Mouse (Mus musculus) forebrain, embryonic 14.5 days (tissue): ENCODE data around the gene Gimap8. TPM values are rescaled to one million over a fixed set of nuclear protein-coding genes. Genes with fewer than 3 reads are reported as not detected.
A peak's percentile ranks its signal among the peaks of the same experiment; 100 is the strongest.
"Not testable (repeated sequence)": the region's sequence is repeated elsewhere in the genome, so short reads cannot be mapped to it uniquely, and the experiment has no call there.

Experiments
- ATAC-seq: fragments of 200-750 bp; cut with Nextera tagmentation; 2 replicates; pipeline ENCODE4 v1.8.0; 2017; ENCODE audit warnings: mild to moderate bottlenecking, moderate library complexity
- DNase-seq: peaks from one replicate; pipeline ENCODE4 v3.0.0-alpha.2; 2015; ENCODE audit warnings: low spot score
- H3K27ac ChIP-seq: fragments of 300-500 bp; sonication (generic); 2 replicates; pipeline ENCODE4 v1.5.1; 2014; ENCODE audit warnings: low read depth, mild to moderate bottlenecking, control low read depth, low read length, moderate library complexity
- H3K27me3 ChIP-seq: fragments of 300-500 bp; sonication (generic); replicated peaks from 2 replicates; pipeline ENCODE4 v1.6.1; 2014; ENCODE audit warnings: low read length, control low read depth, mixed read lengths; ENCODE audit not compliant: control insufficient read depth, insufficient read depth
- H3K36me3 ChIP-seq: fragments of 300-500 bp; sonication (generic); 2 replicates; pipeline ENCODE4 v1.6.1; 2014; ENCODE audit warnings: low read length, control low read depth; ENCODE audit not compliant: control insufficient read depth, insufficient read depth
- H3K4me1 ChIP-seq: fragments of 300-500 bp; sonication (generic); 2 replicates; pipeline ENCODE4 v1.6.1; 2014; ENCODE audit warnings: antibody characterized with exemption, low read length, control low read depth; ENCODE audit not compliant: control insufficient read depth, insufficient read depth
- H3K4me2 ChIP-seq: fragments of 300-500 bp; sonication (generic); 2 replicates; pipeline ENCODE4 v1.6.1; 2014; ENCODE audit warnings: mild to moderate bottlenecking, control low read depth, low read length
- H3K4me3 ChIP-seq: fragments of 300-500 bp; sonication (generic); 2 replicates; pipeline ENCODE4 v1.5.1; 2014; ENCODE audit warnings: low read depth, low read length, control low read depth
- H3K9ac ChIP-seq: fragments of 300-500 bp; sonication (generic); 2 replicates; pipeline ENCODE4 v1.6.1; 2014; ENCODE audit warnings: mild to moderate bottlenecking, low read length, control low read depth, moderate library complexity
- H3K9me3 ChIP-seq: fragments of 300-500 bp; sonication (generic); replicated peaks from 2 replicates; pipeline ENCODE4 v1.6.1; 2016; ENCODE audit warnings: low read length, control low read depth, mixed read lengths; ENCODE audit not compliant: control insufficient read depth
- WGBS: fragments of 180-500 bp; shearing (Covaris S2); extraction: QIAGEN DNeasy Blood & Tissue Kit; methylation state at CpG from one replicate; pipeline ENCODE4 v1.1.7; 2014; 5-methylcytosine and 5-hydroxymethylcytosine counted together
- polyA plus RNA-seq: library from polyadenylated mRNA; unstranded; fragments of >200 nt; fragmentation: Nextera tagmentation; extraction: Ambion mirVana; gene quantifications from 2 replicates; pipeline ENCODE4 v1.2.1, GENCODE M21; 2014

The Gimap8 gene
- polyA plus RNA-seq, 1 experiment from 2014 or later, result 0.17 TPM

GRCm38 (mm10) chr6:48614756-48615155 is 32.3 kb upstream of the Gimap8 start:
- ATAC-seq (no peak), DNase-seq (no peak)
- Histone ChIP-seq H3K4me3 (no peak overlapping the region), H3K4me2 (no peak overlapping the region), H3K27ac (no peak overlapping the region), H3K4me1 (no peaks in the 10 kb centered on the region), H3K27me3 (no peaks in the 10 kb centered on the region), H3K9ac (no peak overlapping the region), H3K9me3 (no peaks in the 10 kb centered on the region), H3K36me3 (peaks cover 28% of the 10 kb centered on the region)
- WGBS, result 94% methylated on average over 5 of the region's 5 CpGs

- WGBS, result 95% methylated on average over 30 of the region's 30 CpGs
Observed at GRCm38 (mm10) chr6:48620031-48620430, 27.0 kb upstream of the Gimap8 start.

GRCm38 (mm10) chr6:48622186-48622843 is 24.7 kb upstream of the Gimap8 start:
- H3K4me3 ChIP-seq, H3K9ac ChIP-seq, H3K27me3 ChIP-seq, H3K4me1 ChIP-seq, H3K9me3 ChIP-seq, ATAC-seq, DNase-seq, H3K27ac ChIP-seq, H3K4me2 ChIP-seq: not testable (repeated sequence)
- WGBS, result 84% methylated on average over 8 of the region's 8 CpGs
- peaks cover 30% of the 10 kb centered on the region for H3K36me3 ChIP-seq

More at GRCm38 (mm10) chr6:48620031-48620430, 27.0 kb upstream of the Gimap8 start:
- Histone ChIP-seq H3K27me3 (no peaks in the 10 kb centered on the region), H3K36me3 (peaks cover 34% of the 10 kb centered on the region), H3K27ac (no peak overlapping the region), H3K4me1 (no peaks in the 10 kb centered on the region), H3K4me3 (no peak overlapping the region), H3K9me3 (no peaks in the 10 kb centered on the region), H3K4me2 (no peak overlapping the region), H3K9ac (no peak overlapping the region)
- no peak for ATAC-seq
- no peak for DNase-seq

- Histone ChIP-seq H3K9me3 (no peaks in the 10 kb centered on the region), H3K9ac (no peak overlapping the region), H3K4me3 (no peak overlapping the region), H3K4me1 (peaks cover 5% of the 10 kb centered on the region; the same call in 1 of the 2 replicates), H3K27me3 (peaks cover 10% of the 10 kb centered on the region), H3K27ac (no peak overlapping the region), H3K4me2 (no peak overlapping the region), H3K36me3 (peaks cover 30% of the 10 kb centered on the region)
- DNase-seq (no peak), ATAC-seq (no peak)
- 18% methylated on average over 1 of the region's 1 CpGs for WGBS
Observed at GRCm38 (mm10) chr6:48623460-48623859, 23.6 kb upstream of the Gimap8 start.

- H3K27ac ChIP-seq, result no peak within 1 kb of the TSS
- peaks cover 6% of the 10 kb centered on the region; the same call in 1 of the 2 replicates for H3K36me3 ChIP-seq
- H3K4me2 ChIP-seq, result peak within 1 kb of the TSS; percentile 73
- H3K4me1 ChIP-seq, result peaks cover 5% of the 10 kb centered on the region; the same call in 1 of the 2 replicates
- H3K9ac ChIP-seq, result peak within 1 kb of the TSS; percentile 55
- ATAC-seq (no peak), DNase-seq (no peak)
- no peaks in the 10 kb centered on the region for H3K9me3 ChIP-seq
- WGBS, result 17% methylated on average over 8 of the region's 8 CpGs
- H3K27me3 ChIP-seq, result peaks cover 17% of the 10 kb centered on the region
- peak within 1 kb of the TSS; percentile 44 for H3K4me3 ChIP-seq
Observed at GRCm38 (mm10) chr6:48626464-48626863, 20.6 kb upstream of the Gimap8 start, which contains the start of gene AI854703. TSS of gene AI854703 (plus strand) at chr6:48626764.

- DNase-seq (peak; percentile 60), ATAC-seq (0 out of 2 replicates have a peak, but pooled peaks have one; percentile 37)
- Histone ChIP-seq H3K27ac (no peak overlapping the region), H3K9me3 (no peaks in the 10 kb centered on the region), H3K9ac (peak overlapping the region; percentile 55), H3K36me3 (0 out of 2 replicates have a peak, but pooled peaks cover under 1% of the 10 kb centered on the region), H3K27me3 (peaks cover 17% of the 10 kb centered on the region), H3K4me3 (peak overlapping the region; percentile 44), H3K4me1 (peaks cover 5% of the 10 kb centered on the region; the same call in 1 of the 2 replicates), H3K4me2 (peak overlapping the region; percentile 73)
- WGBS, result 0% methylated on average over 32 of the region's 32 CpGs
Observed at GRCm38 (mm10) chr6:48626984-48627383, 20.1 kb upstream of the Gimap8 start.

- ATAC-seq (no peak), DNase-seq (no peak)
- H3K27me3 ChIP-seq, result peaks cover 17% of the 10 kb centered on the region
- H3K36me3 ChIP-seq, result no peaks in the 10 kb centered on the region
- H3K4me1 ChIP-seq, result peaks cover 5% of the 10 kb centered on the region; the same call in 1 of the 2 replicates
- 7% methylated on average over 7 of the region's 7 CpGs for WGBS
- peak overlapping the region; percentile 44 for H3K4me3 ChIP-seq
- H3K9me3 ChIP-seq, result no peaks in the 10 kb centered on the region
- peak overlapping the region; percentile 55 for H3K9ac ChIP-seq
- H3K27ac ChIP-seq, result no peak overlapping the region
- H3K4me2 ChIP-seq, result peak overlapping the region; percentile 73
Observed at GRCm38 (mm10) chr6:48627511-48627924, 19.5 kb upstream of the Gimap8 start.

- Histone ChIP-seq H3K9ac (no peak overlapping the region), H3K36me3 (no peaks in the 10 kb centered on the region), H3K27ac (no peak overlapping the region), H3K4me3 (0 out of 2 replicates have a peak overlapping the region, but pooled peaks have one; percentile 36), H3K9me3 (no peaks in the 10 kb centered on the region), H3K4me1 (peaks cover 5% of the 10 kb centered on the region; the same call in 1 of the 2 replicates), H3K4me2 (no peak overlapping the region), H3K27me3 (peaks cover 17% of the 10 kb centered on the region)
- ATAC-seq, result no peak
- WGBS, result 88% methylated on average over 3 of the region's 3 CpGs
- no peak for DNase-seq
Observed at GRCm38 (mm10) chr6:48628377-48628776, 18.7 kb upstream of the Gimap8 start.
